Mouse (Mus musculus) granulocyte monocyte progenitor cell, adult 5-6 weeks (primary cell): ENCODE data around the gene Sec22c. TPM values are rescaled to one million over a fixed set of nuclear protein-coding genes. Genes with fewer than 3 reads are reported as not detected.

Source experiments
- ATAC-seq: replicated peaks from 2 replicates; pipeline ENCODE4 v1.8.0; 2016; ENCODE audit warnings: mild to moderate bottlenecking, moderate TSS enrichment, inconsistent platforms; ENCODE audit not compliant: poor library complexity, severe bottlenecking
- total RNA-seq, 2 experiments: library from RNA; stranded (forward) in 1 of 2; stranded (reverse) in 1 of 2; fragments of 200-712, 200-1000 nt in 1 of 2; fragments of >200 nt in 1 of 2; fragmentation: Nextera tagmentation in 1 of 2; gene quantifications; 2 replicates each; pipeline ENCODE4 v1.2.3; 2014 to 2017

The Sec22c gene
- total RNA-seq, 2 experiments from 2014 or later, result 10.5 to 18.2 TPM

- ATAC-seq, result no peak
Observed at GRCm38 (mm10) chr9:121659791-121660190, 45.5 kb downstream of the Sec22c start.

GRCm38 (mm10) chr9:121658248-121658647, 47.0 kb downstream of the Sec22c start:
- ATAC-seq, result no peak

GRCm38 (mm10) chr9:121657143-121657542, 48.1 kb downstream of the Sec22c start:
- no peak for ATAC-seq

- ATAC-seq, result no peak
Observed at GRCm38 (mm10) chr9:121656322-121656721, 49.0 kb downstream of the Sec22c start.

- ATAC-seq, result no peak
Observed at GRCm38 (mm10) chr9:121653668-121654067, 51.6 kb downstream of the Sec22c start.

- no peak for ATAC-seq
Observed at GRCm38 (mm10) chr9:121647026-121647425, 58.3 kb downstream of the Sec22c start.

GRCm38 (mm10) chr9:121644855-121645254, 60.4 kb downstream of the Sec22c start:
- no peak for ATAC-seq

- peak; percentile 34 for ATAC-seq
Observed at GRCm38 (mm10) chr9:121642401-121643181, 62.7 kb downstream of the Sec22c start, which contains the start of gene Vipr1. Gene Vipr1 (plus strand): TSS chr9:121642716.

- peak; percentile 65 for ATAC-seq
Observed at GRCm38 (mm10) chr9:121642001-121642400, 63.3 kb downstream of the Sec22c start, which contains the start of gene Lyzl4. Gene Lyzl4 (minus strand): TSS chr9:121642096.

GRCm38 (mm10) chr9:121641235-121641915, 63.9 kb downstream of the Sec22c start:
- peak; percentile 13; the same call in 1 of the 2 replicates for ATAC-seq

GRCm38 (mm10) chr9:121639790-121640189, 65.5 kb downstream of the Sec22c start:
- no peak for ATAC-seq

- ATAC-seq, result peak; percentile 80
Observed at GRCm38 (mm10) chr9:121635835-121636576, 69.3 kb downstream of the Sec22c start.

GRCm38 (mm10) chr9:121633306-121633705, 72.0 kb downstream of the Sec22c start:
- ATAC-seq, result no peak

GRCm38 (mm10) chr9:121632891-121633290, 72.4 kb downstream of the Sec22c start:
- no peak for ATAC-seq

GRCm38 (mm10) chr9:121631946-121632345, 73.3 kb downstream of the Sec22c start:
- peak; percentile 83 for ATAC-seq

GRCm38 (mm10) chr9:121630627-121631026, 74.7 kb downstream of the Sec22c start:
- ATAC-seq, result no peak

Other genes with a start within 250 kb of the Sec22c start
- gene Cck, start 209.8 kb downstream of the Sec22c start, total RNA-seq (2014; fragmentation: Nextera tagmentation), result not detected in 2 replicates
- gene Cck, start 209.8 kb downstream of the Sec22c start, total RNA-seq (2017), result not detected in 2 replicates
- not detected in 2 replicates for gene Lyzl4, start 63.4 kb downstream of the Sec22c start, total RNA-seq (2014; fragmentation: Nextera tagmentation)
- not detected in 2 replicates for gene Lyzl4, start 63.4 kb downstream of the Sec22c start, total RNA-seq (2017)
- not detected in 2 replicates for gene Vipr1, start 62.8 kb downstream of the Sec22c start, total RNA-seq (2014; fragmentation: Nextera tagmentation)
- not detected in 2 replicates for gene Vipr1, start 62.8 kb downstream of the Sec22c start, total RNA-seq (2017)
- gene Ss18l2, start 4.8 kb upstream of the Sec22c start, total RNA-seq (2014; fragmentation: Nextera tagmentation), result 25.7 and 67.5 TPM in 2 replicates
- gene Ss18l2, start 4.8 kb upstream of the Sec22c start, total RNA-seq (2017), result 44.9 and 59.5 TPM in 2 replicates
- 140 and 176 TPM in 2 replicates for gene Nktr, start 13.7 kb upstream of the Sec22c start, total RNA-seq (2014; fragmentation: Nextera tagmentation)
- gene Nktr, start 13.7 kb upstream of the Sec22c start, total RNA-seq (2017), result 130 and 131 TPM in 2 replicates
- 0.98 TPM in 1 of 2 replicates, not detected in the other for gene Zfp651, start 53.8 kb upstream of the Sec22c start, total RNA-seq (2014; fragmentation: Nextera tagmentation)
- gene Zfp651, start 53.8 kb upstream of the Sec22c start, total RNA-seq (2017), result 0.39 TPM in 1 of 2 replicates, not detected in the other
- 0.41 TPM in 1 of 2 replicates, not detected in the other for gene Klhl40, start 72.1 kb upstream of the Sec22c start, total RNA-seq (2014; fragmentation: Nextera tagmentation)
- gene Klhl40, start 72.1 kb upstream of the Sec22c start, total RNA-seq (2017), result not detected in 2 replicates
- not detected in 2 replicates for gene Hhatl, start 87.0 kb upstream of the Sec22c start, total RNA-seq (2014; fragmentation: Nextera tagmentation)
- gene Hhatl, start 87.0 kb upstream of the Sec22c start, total RNA-seq (2017), result not detected in 2 replicates
- gene Ccdc13, start 134.0 kb upstream of the Sec22c start, total RNA-seq (2014; fragmentation: Nextera tagmentation), result not detected in 2 replicates
- gene Ccdc13, start 134.0 kb upstream of the Sec22c start, total RNA-seq (2017), result not detected in 2 replicates
- 106 and 125 TPM in 2 replicates for gene Higd1a, start 152.9 kb upstream of the Sec22c start, total RNA-seq (2014; fragmentation: Nextera tagmentation)
- 12.9 and 16.8 TPM in 2 replicates for gene Higd1a, start 152.9 kb upstream of the Sec22c start, total RNA-seq (2017)
- not detected in 2 replicates for gene Ackr2, start 192.9 kb upstream of the Sec22c start, total RNA-seq (2014; fragmentation: Nextera tagmentation)
- not detected in 2 replicates for gene Ackr2, start 192.9 kb upstream of the Sec22c start, total RNA-seq (2017)
- not detected in 2 replicates for gene Cyp8b1, start 210.8 kb upstream of the Sec22c start, total RNA-seq (2014; fragmentation: Nextera tagmentation)
- gene Cyp8b1, start 210.8 kb upstream of the Sec22c start, total RNA-seq (2017), result not detected in 2 replicates
- 0.17 TPM in 1 of 2 replicates, not detected in the other for gene Fam198a, start 245.5 kb upstream of the Sec22c start, total RNA-seq (2014; fragmentation: Nextera tagmentation)
- gene Fam198a, start 245.5 kb upstream of the Sec22c start, total RNA-seq (2017), result 0.17 TPM in 1 of 2 replicates, not detected in the other